Comparison of ENCODE assay signal across 10 mouse cellular contexts in the genomic region with DNA sequence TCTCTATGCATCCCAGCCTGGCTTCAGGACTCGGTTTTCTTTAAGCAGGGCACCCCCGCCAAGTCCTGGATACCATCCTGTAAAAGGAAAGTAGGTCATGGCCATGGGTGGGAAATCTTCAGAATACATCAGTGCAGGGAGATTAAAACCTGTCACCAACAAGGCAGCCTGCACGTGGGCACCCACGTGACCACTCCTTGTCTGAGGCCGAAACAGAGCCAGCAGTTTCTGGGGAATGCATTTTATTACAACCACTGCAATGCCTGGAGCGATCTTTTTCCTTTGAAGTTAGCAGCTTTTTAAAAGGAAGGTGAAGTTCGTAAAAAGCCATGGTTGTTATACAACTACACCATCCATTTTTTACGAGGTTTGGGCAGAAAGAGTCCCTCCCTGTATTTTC.
DNase-seq lines count a peak whose midpoint lies in the region; ATAC-seq lines count a peak whose summit lies in the region.
"Had no signal": no experiment of that assay in that cellular context is flagged by ENCODE, and none has a peak within 500 bp of the region (broad histone marks: within the 10 kb centered on the region; RNA-seq: fewer than 3 reads in every experiment).

No protein-coding gene starts in this region.

- no peak overlapping the region for H3K9ac ChIP-seq in hindbrain, embryonic 12.5 days
- H3K9ac ChIP-seq: embryonic facial prominence, embryonic 12.5 days; liver, embryonic 15.5 days; midbrain, embryonic 15.5 days had no signal

- ATAC-seq in hindbrain, embryonic 12.5 days (ENCODE audit: low FRiP score) = no peak
- ATAC-seq: midbrain, embryonic 15.5 days had no signal

- DNase-seq in retina, postnatal 1 day = peak; percentile 20
- no peak for DNase-seq in retina, embryonic 14.5 days (ENCODE audit: low spot score)
- DNase-seq in cerebellum, adult 9-10 months = peak; percentile 64
- peak; percentile 5 to 16 for DNase-seq in kidney, postnatal 4 days
- peak; percentile 7 for DNase-seq in urinary bladder, postnatal 25 days (ENCODE audit: low spot score)
- DNase-seq in spleen, adult 18-20 months = no peak

- no peak overlapping the region for H3K27ac ChIP-seq in hindbrain, embryonic 12.5 days
- H3K27ac ChIP-seq: embryonic facial prominence, embryonic 12.5 days; liver, embryonic 15.5 days; midbrain, embryonic 15.5 days had no signal

- H3K4me1 ChIP-seq in hindbrain, embryonic 12.5 days = peaks cover 6% of the 10 kb centered on the region; the same call in 1 of the 2 replicates
- H3K4me1 ChIP-seq: embryonic facial prominence, embryonic 12.5 days; liver, embryonic 15.5 days; midbrain, embryonic 15.5 days had no signal

- no peaks in the 10 kb centered on the region for H3K9me3 ChIP-seq in hindbrain, embryonic 12.5 days (replicated peaks)
- H3K9me3 ChIP-seq: embryonic facial prominence, embryonic 12.5 days; liver, embryonic 15.5 days; midbrain, embryonic 15.5 days had no signal

- no peaks in the 10 kb centered on the region for H3K36me3 ChIP-seq in hindbrain, embryonic 12.5 days
- H3K36me3 ChIP-seq: embryonic facial prominence, embryonic 12.5 days; liver, embryonic 15.5 days; midbrain, embryonic 15.5 days had no signal

- H3K4me3 ChIP-seq in hindbrain, embryonic 12.5 days = no peak overlapping the region
- H3K4me3 ChIP-seq: embryonic facial prominence, embryonic 12.5 days; liver, embryonic 15.5 days; midbrain, embryonic 15.5 days had no signal

- H3K27me3 ChIP-seq in hindbrain, embryonic 12.5 days = no peaks in the 10 kb centered on the region
- H3K27me3 ChIP-seq: embryonic facial prominence, embryonic 12.5 days; midbrain, embryonic 15.5 days had no signal

- 82% methylated on average over 8 of the region's 8 CpGs for WGBS in hindbrain, embryonic 12.5 days

- no peak overlapping the region for H3K4me2 ChIP-seq in hindbrain, embryonic 12.5 days (replicated peaks)
- H3K4me2 ChIP-seq: embryonic facial prominence, embryonic 12.5 days; liver, embryonic 15.5 days; midbrain, embryonic 15.5 days had no signal

Comparison
In these comparisons a context has a peak if more than half of its experiments do, and no peak if none do; other contexts are left out.
1. DNase-seq: peak in retina, postnatal 1 day (single experiment), cerebellum, adult 9-10 months (single experiment), kidney, postnatal 4 days (2 of 2) and urinary bladder, postnatal 25 days (single experiment); none in retina, embryonic 14.5 days (single experiment) and spleen, adult 18-20 months (0 of 2).